Mouse (Mus musculus) lung, embryonic 16.5 days (tissue): ENCODE measurements at regions not wholly inside any gene's neighbourhood (a gene's known extent, or its start where the extent isn't known, plus 50 kb on each side); places are given as distances from the start of the nearest gene placed in this dataset.

Source experiments
- ATAC-seq: fragments of 200-750 bp; cut with Nextera tagmentation; 2 replicates; pipeline ENCODE4 v1.8.0; 2017; ENCODE audit warnings: low read depth, mild to moderate bottlenecking, moderate library complexity
- H3K27ac ChIP-seq: fragments of 300-500 bp; sonication (generic); 2 replicates; pipeline ENCODE4 v1.5.1; 2014; ENCODE audit warnings: mild to moderate bottlenecking, control low read depth, low read length
- H3K27me3 ChIP-seq: fragments of 300-500 bp; sonication (generic); 2 replicates; pipeline ENCODE4 v1.6.1; 2014; ENCODE audit warnings: low read depth, low read length, mixed read lengths; ENCODE audit not compliant: control insufficient read depth, insufficient read depth
- H3K36me3 ChIP-seq: fragments of 300-500 bp; sonication (generic); 2 replicates; pipeline ENCODE4 v1.6.1; 2014; ENCODE audit warnings: low read length; ENCODE audit not compliant: control insufficient read depth, insufficient read depth
- H3K4me1 ChIP-seq: fragments of 300-500 bp; sonication (generic); replicated peaks from 2 replicates; pipeline ENCODE4 v1.6.1; 2014; ENCODE audit warnings: low read length, mixed read lengths; ENCODE audit not compliant: control insufficient read depth, insufficient read depth
- H3K4me2 ChIP-seq: fragments of 300-500 bp; sonication (generic); 2 replicates; pipeline ENCODE4 v1.6.1; 2014; ENCODE audit warnings: low read depth, low read length, control low read depth
- H3K4me3 ChIP-seq: fragments of 300-500 bp; sonication (generic); 2 replicates; pipeline ENCODE4 v1.5.1; 2014; ENCODE audit warnings: mild to moderate bottlenecking, low read length, control low read depth
- H3K9ac ChIP-seq: fragments of 300-500 bp; sonication (generic); 2 replicates; pipeline ENCODE4 v1.6.1; 2014; ENCODE audit warnings: low read length, control low read depth
- H3K9me3 ChIP-seq: fragments of 300-500 bp; sonication (generic); 2 replicates; pipeline ENCODE4 v1.6.1; 2016; ENCODE audit warnings: low read length; ENCODE audit not compliant: control insufficient read depth
- WGBS: fragments of 180-500 bp; shearing (Covaris S2); extraction: QIAGEN DNeasy Blood & Tissue Kit; methylation state at CpG from one replicate; pipeline ENCODE4 v1.1.7; 2014; 5-methylcytosine and 5-hydroxymethylcytosine counted together

DNA sequence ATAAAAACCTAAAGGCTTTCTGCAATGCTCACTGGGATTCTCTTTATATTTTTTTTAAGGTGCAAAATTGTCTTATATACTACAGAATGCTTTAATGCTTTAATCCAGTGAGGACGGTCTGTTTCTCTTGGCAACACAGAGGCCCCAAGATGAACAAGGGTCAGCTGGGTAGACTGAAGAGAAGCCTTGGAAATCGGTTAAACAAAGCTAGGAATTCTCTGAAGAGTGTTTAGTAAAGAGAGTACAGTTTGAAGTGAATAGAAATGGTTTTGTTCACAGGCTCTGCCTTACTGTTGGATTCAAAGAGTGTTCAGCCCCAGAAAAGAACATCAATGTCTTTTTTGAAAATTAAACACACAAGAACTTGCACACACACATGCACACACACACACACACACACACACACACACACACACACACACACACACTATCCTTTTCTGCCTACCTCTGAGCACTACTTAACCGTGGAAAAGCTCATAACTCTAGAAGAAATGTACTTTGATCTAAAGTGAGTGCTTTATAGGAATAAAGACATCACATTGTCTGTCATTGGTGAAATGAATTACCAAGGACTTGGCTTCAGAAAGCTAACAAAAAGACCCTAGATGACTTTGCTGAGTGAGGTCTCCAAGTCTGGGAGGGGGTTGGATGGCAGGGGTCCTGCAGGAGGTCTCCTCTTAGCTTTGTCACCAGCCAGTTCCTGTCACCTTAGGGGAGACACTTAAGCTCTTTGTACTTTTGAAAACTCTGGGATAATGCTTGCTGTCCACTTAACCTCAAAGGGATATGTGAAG lies 201.5 kb downstream of the Cd47 start:
- 39% methylated on average over 3 of the region's 3 CpGs for WGBS
- Histone ChIP-seq H3K9me3 (no peaks in the 10 kb centered on the region), H3K27ac (no peak overlapping the region), H3K36me3 (no peaks in the 10 kb centered on the region), H3K4me3 (no peak overlapping the region), H3K4me2 (no peak overlapping the region), H3K4me1 (no peaks in the 10 kb centered on the region; the same call in 1 of the 2 replicates), H3K9ac (no peak overlapping the region), H3K27me3 (no peaks in the 10 kb centered on the region)
- no peak for ATAC-seq

- no peak overlapping the region for H3K9ac ChIP-seq
- no peaks in the 10 kb centered on the region for H3K27me3 ChIP-seq
- ATAC-seq = no peak
- no peak overlapping the region for H3K4me3 ChIP-seq
- H3K4me2 ChIP-seq = no peak overlapping the region
- H3K4me1 ChIP-seq = no peaks in the 10 kb centered on the region; the same call in 1 of the 2 replicates
- H3K27ac ChIP-seq = no peak overlapping the region
- no peaks in the 10 kb centered on the region for H3K9me3 ChIP-seq
- 69% methylated on average over 3 of the region's 3 CpGs for WGBS
- no peaks in the 10 kb centered on the region for H3K36me3 ChIP-seq
These were observed 202.1 kb downstream of the Cd47 start for GRCm38 (mm10) chr16:50002456-50002788.

DNA sequence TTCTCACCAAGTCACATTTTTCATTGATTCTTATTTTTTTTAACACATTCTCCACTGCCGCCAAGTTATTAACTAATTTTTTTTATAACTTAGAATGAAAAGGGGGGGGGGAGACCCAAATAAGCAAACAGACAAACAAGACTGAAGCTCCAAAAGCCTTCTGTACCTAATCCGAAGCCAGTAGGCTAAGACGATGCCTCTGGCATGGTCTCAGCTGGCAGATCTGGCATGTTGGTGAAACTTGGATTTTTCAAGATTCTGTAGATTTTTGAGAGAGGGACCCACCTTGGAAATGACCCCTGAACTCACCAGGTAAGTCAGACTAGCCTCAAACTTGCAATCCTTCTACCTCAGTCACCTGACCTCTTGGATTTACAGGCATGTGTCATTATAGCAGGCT lies 208.7 kb downstream of the Cd47 start:
- H3K9me3 ChIP-seq = no peaks in the 10 kb centered on the region
- no peak overlapping the region for H3K9ac ChIP-seq
- no peak overlapping the region for H3K4me3 ChIP-seq
- ATAC-seq = no peak
- WGBS = 85% methylated on average over 3 of the region's 3 CpGs
- no peak overlapping the region for H3K4me2 ChIP-seq
- H3K27me3 ChIP-seq = no peaks in the 10 kb centered on the region
- no peak overlapping the region for H3K27ac ChIP-seq
- no peaks in the 10 kb centered on the region; the same call in 1 of the 2 replicates for H3K4me1 ChIP-seq
- no peaks in the 10 kb centered on the region for H3K36me3 ChIP-seq

- Histone ChIP-seq H3K4me3 (no peak overlapping the region), H3K4me2 (no peak overlapping the region), H3K9ac (no peak overlapping the region), H3K9me3 (no peaks in the 10 kb centered on the region), H3K4me1 (no peaks in the 10 kb centered on the region; the same call in 1 of the 2 replicates), H3K36me3 (no peaks in the 10 kb centered on the region), H3K27me3 (no peaks in the 10 kb centered on the region), H3K27ac (peak overlapping the region; percentile 17; the same call in 1 of the 2 replicates)
- ATAC-seq = no peak
- 23% methylated on average over 6 of the region's 6 CpGs for WGBS
These were observed 209.2 kb downstream of the Cd47 start for GRCm38 (mm10) chr16:50009542-50009941.

DNA sequence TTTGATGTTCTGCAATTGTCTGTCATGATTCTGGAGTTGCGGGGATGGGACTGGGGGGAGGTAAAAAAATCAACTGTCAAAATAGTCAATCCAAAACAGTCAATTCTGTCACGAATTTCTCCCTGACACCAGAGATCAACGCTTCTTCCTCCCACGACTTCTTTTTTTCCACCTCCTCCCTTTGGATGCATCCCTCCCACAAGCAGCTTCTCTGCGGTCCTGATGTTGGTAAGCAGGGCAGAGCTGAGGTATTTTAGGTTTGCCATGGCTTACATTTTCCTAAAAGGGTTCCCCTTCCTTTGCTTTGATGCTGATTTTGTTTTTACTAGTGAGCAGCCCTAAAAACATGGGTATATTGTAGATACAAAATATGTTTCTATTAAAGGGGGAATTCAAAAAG lies 209.7 kb downstream of the Cd47 start:
- no peak overlapping the region for H3K4me3 ChIP-seq
- H3K27me3 ChIP-seq = no peaks in the 10 kb centered on the region
- no peak overlapping the region for H3K4me2 ChIP-seq
- H3K36me3 ChIP-seq = no peaks in the 10 kb centered on the region
- H3K4me1 ChIP-seq = no peaks in the 10 kb centered on the region; the same call in 1 of the 2 replicates
- peak overlapping the region; percentile 78 for H3K27ac ChIP-seq
- 39% methylated on average over 5 of the region's 5 CpGs for WGBS
- ATAC-seq = no peak
- no peak overlapping the region for H3K9ac ChIP-seq
- no peaks in the 10 kb centered on the region for H3K9me3 ChIP-seq

- peak; percentile 94 for ATAC-seq
These were observed 210.2 kb downstream of the Cd47 start for GRCm38 (mm10) chr16:50010532-50010971.

DNA sequence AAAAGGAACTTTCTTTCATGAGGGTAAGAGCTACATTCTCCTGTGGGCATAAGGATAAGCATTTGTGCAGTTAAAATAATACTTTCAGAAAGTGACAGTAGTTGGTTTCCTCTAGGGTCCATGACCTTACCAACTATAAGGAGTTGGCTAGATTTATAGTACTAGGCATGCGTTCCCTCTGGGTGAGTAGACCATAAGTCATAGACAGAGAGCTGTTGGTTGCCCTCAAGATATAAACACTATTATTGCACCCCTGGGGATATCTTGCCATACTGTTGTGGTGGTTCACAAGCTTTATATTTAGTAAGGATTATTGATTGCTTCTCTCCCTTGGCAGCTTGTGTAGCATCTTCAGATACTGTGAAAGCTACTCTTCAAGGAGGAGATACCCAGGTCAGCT lies 223.6 kb downstream of the Cd47 start:
- H3K4me2 ChIP-seq = no peak overlapping the region
- no peaks in the 10 kb centered on the region for H3K36me3 ChIP-seq
- peaks cover 4% of the 10 kb centered on the region; the same call in 1 of the 2 replicates for H3K4me1 ChIP-seq
- H3K9me3 ChIP-seq = no peaks in the 10 kb centered on the region
- no peak overlapping the region for H3K9ac ChIP-seq
- ATAC-seq = no peak
- 84% methylated on average over 1 of the region's 1 CpGs for WGBS
- no peak overlapping the region for H3K4me3 ChIP-seq
- no peak overlapping the region for H3K27ac ChIP-seq
- no peaks in the 10 kb centered on the region for H3K27me3 ChIP-seq

More at GRCm38 (mm10) chr16:50010532-50010971, 210.2 kb downstream of the Cd47 start:
- Histone ChIP-seq H3K4me3 (no peak overlapping the region), H3K9ac (no peak overlapping the region), H3K27me3 (no peaks in the 10 kb centered on the region), H3K36me3 (no peaks in the 10 kb centered on the region), H3K4me2 (no peak overlapping the region), H3K4me1 (no peaks in the 10 kb centered on the region; the same call in 1 of the 2 replicates), H3K27ac (peak overlapping the region; percentile 51), H3K9me3 (no peaks in the 10 kb centered on the region)
- 45% methylated on average over 6 of the region's 6 CpGs for WGBS

DNA sequence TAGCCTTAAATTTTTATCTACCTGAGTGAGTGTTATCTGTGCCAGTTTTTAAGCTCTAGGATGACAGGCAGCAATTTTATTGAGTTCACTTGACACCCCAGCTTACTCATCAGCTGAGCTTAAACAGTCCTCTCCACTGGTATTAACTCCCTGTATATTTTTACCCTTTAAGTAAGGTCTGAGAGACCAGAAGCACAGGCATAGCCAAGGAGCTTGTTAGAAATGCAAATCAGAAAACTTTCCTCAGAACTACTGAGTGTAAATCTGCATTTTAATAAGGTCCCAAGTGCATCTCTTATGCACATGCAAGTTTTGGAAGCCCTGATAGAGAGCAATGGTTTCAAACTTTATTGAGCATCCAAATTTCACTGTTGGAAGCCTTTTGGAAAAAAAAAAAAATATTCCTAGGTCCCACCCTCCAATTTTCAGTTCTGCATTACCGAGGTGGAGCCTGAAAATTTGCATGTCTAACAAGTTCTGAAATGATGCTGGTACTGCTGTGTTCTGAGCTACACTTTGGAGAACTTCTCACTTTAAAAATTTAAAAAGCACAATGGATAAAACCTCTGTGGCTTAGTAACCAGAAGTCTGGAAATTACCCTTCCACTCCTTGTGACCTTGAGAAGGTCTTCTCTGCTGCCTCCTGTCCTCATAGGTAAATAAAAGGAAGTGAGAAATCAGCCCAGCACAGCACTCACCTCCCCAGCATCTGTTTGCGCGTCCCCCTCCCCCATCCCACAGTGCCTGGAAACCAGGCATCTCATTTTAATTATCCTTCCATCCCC lies 226.0 kb downstream of the Cd47 start:
- WGBS = 28% methylated on average over 3 of the region's 3 CpGs
- no peak for ATAC-seq
- Histone ChIP-seq H3K9ac (no peak overlapping the region), H3K36me3 (no peaks in the 10 kb centered on the region), H3K27me3 (no peaks in the 10 kb centered on the region), H3K9me3 (no peaks in the 10 kb centered on the region), H3K4me1 (peaks cover 4% of the 10 kb centered on the region; the same call in 1 of the 2 replicates), H3K4me3 (no peak overlapping the region), H3K4me2 (no peak overlapping the region), H3K27ac (no peak overlapping the region)

- Histone ChIP-seq H3K36me3 (no peaks in the 10 kb centered on the region), H3K27ac (no peak overlapping the region), H3K4me3 (no peak overlapping the region), H3K9me3 (no peaks in the 10 kb centered on the region), H3K4me1 (peaks cover 4% of the 10 kb centered on the region; the same call in 1 of the 2 replicates), H3K27me3 (no peaks in the 10 kb centered on the region), H3K9ac (no peak overlapping the region), H3K4me2 (no peak overlapping the region)
- 11% methylated on average over 2 of the region's 2 CpGs for WGBS
- ATAC-seq = peak; percentile 52; the same call in 1 of the 2 replicates
These were observed 226.9 kb downstream of the Cd47 start for GRCm38 (mm10) chr16:50027189-50027588.
